Mouse (Mus musculus): Measurements from ENCODE around the gene Lpcat4.

Lpcat4 gene

DNA sequence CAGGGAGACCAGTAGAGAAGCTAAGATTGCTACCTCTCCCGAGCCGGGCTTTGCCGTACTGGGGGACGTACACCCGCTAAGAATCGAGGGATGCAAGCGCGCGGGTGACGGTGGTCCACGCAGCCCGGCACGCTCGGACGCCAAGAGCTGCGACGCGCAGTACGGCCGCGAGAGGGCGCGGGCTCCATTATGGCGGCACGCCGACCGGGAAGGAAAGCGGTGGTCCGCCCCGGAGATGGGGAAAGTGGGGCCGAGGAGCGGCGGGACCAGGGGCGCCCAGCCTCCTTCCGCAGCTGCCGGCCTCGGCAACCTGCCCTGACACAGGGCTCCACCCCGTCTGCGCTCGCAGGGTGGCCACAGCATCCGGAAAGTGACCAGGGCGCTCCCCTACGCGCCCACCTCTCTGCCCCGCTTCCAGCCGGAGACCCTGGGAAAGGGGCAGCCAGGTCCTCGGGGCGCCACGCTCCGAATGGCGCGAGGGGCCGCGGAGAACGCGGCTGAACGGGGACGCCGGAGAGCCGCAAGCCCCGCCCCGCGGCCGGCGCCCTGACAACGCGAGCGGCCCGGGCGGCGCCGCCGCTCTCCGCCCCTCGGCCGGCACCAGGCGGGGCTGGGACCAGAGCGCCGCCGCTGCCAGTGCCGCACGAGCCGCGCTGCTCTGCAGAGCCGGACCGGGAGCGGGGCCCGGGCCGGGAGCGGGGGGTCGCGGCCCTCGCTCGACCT is at the start of gene Lpcat4:
TSS of gene Lpcat4 (plus strand) at position 257 of the 723 bp plus-strand sequence.
- DNase-seq (ENCODE audit: low read depth, low spot score): peak; percentile 85

DNA sequence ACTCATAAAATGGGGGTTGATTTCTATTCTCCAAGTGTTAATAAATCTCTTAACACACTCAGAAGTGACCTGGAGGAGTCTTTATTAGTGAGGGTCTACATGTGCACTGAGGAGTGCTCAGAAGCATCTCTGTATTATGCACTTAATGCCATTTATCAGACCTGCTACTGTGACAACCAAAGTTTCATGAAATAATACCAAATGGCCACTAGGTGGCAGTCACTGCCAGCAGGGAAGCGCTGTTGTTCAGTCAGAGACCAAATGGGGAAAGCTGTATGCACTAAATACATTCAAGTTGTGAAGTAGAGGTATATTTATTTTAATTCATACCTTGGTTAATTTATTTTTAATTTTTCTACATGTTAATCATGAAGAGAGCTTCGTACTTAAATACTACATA is 42.4 kb upstream of the Lpcat4 start:
- peak; percentile 71 for DNase-seq (ENCODE audit: low read depth, low spot score)

- DNase-seq (ENCODE audit: low read depth, low spot score): no peak
Measured at GRCm38 (mm10) chr2:112203056-112203455, 36.2 kb upstream of the Lpcat4 start.

DNA sequence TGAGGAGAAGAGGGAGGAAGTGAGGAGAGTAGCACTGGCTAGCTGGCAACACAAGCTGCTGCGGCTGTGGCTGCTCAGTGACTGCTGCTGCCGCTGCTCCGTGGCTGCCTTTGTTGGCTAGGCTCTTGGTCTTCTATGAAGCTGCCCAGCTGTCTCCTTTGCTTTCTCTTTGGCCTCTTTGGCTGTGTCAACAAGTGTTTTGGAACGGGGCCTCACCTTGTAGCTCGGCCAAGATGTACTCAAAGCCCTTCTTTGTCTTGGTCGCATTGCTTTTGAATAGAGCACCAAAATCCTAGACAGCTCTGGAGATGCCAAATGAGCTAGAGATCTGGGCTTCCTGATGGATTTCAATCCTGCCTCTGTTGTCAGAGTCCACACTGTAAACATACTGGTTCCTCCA is 29.1 kb upstream of the Lpcat4 start:
- no peak for DNase-seq (ENCODE audit: low read depth, low spot score)

DNA sequence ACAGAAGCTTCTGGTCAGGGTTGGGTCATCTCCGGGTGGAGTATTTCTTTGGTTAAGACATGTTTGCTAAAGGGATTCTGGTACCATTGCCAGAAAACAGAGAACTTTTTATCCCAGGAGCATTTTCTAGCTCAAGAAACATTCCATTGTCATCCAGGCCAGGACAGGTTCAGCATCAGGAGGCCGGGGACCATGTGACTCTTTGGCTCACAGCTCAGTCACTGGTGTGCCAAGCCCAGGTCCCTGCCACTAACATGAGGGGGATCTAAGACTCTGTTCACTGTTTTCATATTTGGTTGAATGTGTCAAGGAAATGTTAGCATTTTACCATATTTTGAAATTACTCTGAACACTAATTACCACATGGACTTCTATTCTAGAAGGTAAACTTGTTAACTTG is 28.6 kb upstream of the Lpcat4 start:
- no peak for DNase-seq (ENCODE audit: low read depth, low spot score)

- DNase-seq (ENCODE audit: low read depth, low spot score): peak; percentile 42
Measured at GRCm38 (mm10) chr2:112215977-112216376, 23.3 kb upstream of the Lpcat4 start.

DNA sequence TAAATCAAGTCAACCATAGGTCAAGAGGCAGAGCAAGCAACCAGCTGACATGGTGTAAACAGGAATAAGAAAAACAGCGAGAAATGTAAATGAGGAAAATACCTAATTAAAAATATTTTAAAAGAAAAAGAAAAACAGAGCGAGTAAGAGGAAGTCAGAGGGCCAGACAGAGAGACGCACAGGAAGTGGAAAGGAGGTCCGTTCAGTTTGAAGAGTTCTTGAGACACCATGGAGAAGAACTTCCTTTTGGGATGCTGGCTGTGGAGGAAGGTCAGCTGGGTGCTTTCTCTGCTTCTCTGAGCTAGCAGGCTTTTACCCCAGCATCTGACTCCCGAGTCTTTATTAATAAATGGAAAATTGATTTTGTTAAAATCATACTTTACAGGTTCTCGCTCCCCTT is 21.7 kb upstream of the Lpcat4 start:
- no peak for DNase-seq (ENCODE audit: low read depth, low spot score)

DNA sequence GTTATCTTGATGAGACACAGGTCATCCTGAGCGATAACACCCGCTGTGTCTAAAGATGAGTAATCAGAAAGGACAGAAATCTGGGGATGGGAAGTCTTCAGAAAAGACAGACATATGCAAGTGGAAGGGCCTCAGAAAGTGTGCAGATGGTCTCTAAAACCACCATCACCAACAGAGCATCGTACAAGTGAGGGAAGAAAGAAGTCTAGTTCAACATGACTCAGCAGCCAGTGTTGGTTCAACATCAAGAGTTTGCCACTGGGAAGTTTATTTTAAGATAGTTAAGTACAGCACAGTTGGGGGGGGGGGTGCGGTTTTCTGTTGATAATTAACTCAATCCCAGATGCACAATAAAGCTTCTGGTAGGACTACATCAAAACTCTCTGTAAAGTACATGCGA is 18.4 kb upstream of the Lpcat4 start:
- no peak for DNase-seq (ENCODE audit: low read depth, low spot score)

DNA sequence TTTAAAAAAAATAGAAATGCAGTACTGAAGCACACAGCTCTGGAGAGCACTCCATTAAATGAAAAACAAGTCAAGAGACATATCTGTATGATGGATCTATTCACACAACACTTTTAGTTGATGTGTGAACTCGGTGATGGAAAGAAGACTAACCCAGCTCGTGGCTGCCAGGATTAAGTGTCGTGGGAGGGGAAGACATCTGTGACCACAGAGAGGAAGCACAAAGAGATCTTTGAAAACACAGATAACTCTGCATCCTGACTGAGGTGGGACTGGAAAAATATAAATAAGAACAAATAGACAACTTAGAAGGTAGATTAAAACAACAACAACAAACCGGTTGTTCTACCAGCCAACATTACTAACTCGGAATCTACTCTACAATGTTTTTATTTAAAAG is 16.7 kb upstream of the Lpcat4 start:
- peak; percentile 61 for DNase-seq (ENCODE audit: low read depth, low spot score)

GRCm38 (mm10) chr2:112224356-112224755 is 14.9 kb upstream of the Lpcat4 start:
- no peak for DNase-seq (ENCODE audit: low read depth, low spot score)

DNA sequence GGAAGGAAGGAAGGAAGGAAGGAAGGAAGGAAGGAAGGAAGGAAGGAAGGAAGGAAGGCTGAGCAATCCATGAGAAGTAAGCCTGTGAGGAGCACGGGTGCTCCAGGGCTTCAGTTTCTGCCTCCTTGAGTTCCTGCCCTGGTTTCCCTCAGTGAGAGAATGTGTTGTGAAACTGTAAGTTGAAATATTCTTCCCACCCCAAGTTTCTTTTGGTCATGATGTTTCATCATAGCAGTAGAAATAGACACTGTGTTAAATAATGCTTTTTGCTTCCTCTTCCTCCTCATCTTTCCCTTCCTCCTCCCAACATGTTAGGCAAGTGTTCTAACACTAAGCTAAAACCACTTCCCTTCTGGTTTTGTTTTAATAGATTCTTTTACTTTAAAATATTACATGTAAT is 6.6 kb upstream of the Lpcat4 start:
- DNase-seq (ENCODE audit: low read depth, low spot score): no peak

- no peak for DNase-seq (ENCODE audit: low read depth, low spot score)
Measured at GRCm38 (mm10) chr2:112236620-112237019, 2.6 kb upstream of the Lpcat4 start.

GRCm38 (mm10) chr2:112238006-112238405 is 1.3 kb upstream of the Lpcat4 start:
- DNase-seq (ENCODE audit: low read depth, low spot score): no peak

GRCm38 (mm10) chr2:112239935-112240721 is 860 bp downstream of the Lpcat4 start:
- DNase-seq (ENCODE audit: low read depth, low spot score): peak; percentile 70

GRCm38 (mm10) chr2:112241787-112242186 is 2.5 kb downstream of the Lpcat4 start:
- DNase-seq (ENCODE audit: low read depth, low spot score): no peak

DNA sequence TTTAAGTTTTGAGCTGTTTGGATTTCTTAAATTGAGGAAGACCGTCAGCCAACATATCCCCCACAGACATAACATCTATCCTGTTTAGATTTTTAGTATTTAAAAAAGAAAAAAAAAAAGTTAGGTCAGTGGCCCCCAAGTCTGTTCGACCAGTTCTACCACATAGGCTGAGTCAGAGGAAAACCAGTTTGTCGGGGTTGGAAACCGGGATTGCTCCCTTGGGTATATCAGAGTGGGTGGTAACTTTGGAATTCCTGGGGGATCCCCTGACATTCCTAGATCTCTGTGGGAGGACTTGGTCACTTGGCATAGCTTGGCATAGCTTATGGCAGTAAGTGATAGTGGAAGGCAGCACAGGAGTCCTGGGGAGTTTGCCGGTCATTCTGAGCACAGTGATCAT is 6.0 kb downstream of the Lpcat4 start:
- DNase-seq (ENCODE audit: low read depth, low spot score): no peak

GRCm38 (mm10) chr2:112246193-112246592 is 6.9 kb downstream of the Lpcat4 start:
- DNase-seq (ENCODE audit: low read depth, low spot score): no peak

DNA sequence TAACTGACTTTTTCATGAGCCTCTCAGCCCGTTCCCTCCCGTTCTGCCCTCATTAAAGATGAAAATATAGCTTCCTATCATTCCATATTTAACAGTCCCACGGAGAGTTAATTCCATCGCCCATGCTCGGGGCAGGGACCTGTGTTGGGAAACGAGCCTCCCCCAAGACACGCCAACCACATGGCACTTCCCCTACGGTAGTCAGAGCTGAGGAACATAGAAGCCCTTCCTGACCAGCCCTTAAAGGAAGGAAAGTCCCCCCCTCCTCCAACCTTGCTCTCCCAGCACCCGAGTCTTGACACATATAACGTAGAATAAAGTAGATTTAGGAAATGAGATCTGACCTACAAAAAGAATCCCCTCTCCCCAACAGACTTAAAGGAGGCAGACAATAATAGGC is 8.1 kb downstream of the Lpcat4 start:
- DNase-seq (ENCODE audit: low read depth, low spot score): no peak

DNA sequence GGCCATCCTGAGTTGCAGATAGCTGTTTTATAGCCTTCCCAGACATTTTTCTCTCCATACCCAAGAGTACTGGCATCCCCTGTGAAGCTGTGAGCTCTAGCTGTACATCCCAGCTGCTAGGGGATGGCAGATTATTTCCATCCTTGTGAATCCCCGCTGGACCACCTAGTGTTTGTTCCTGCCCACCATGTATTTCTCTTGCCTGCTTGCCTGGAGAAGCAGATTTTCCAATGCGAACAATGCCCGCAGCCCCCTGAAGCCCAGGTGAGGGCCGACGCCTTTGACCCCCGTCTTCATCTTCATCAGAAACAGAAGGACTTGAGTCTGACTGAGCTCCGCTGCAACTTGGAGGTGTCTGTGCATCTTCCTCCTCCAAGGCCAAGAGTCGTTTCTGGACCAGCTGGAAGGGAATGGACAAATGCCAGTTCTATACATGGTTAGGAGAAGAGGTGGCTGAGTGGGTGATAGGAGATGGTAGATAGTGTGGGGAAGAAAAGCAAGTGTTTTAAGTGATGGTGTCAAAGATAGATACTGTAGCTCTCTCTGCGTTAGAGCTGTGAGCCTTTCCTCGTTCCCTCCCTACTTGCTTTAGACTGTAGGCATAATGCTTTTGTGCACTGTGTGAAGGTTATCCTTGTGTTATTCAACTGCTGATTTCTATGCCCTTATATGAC is 10.6 kb downstream of the Lpcat4 start:
- DNase-seq (ENCODE audit: low read depth, low spot score): no peak

DNA sequence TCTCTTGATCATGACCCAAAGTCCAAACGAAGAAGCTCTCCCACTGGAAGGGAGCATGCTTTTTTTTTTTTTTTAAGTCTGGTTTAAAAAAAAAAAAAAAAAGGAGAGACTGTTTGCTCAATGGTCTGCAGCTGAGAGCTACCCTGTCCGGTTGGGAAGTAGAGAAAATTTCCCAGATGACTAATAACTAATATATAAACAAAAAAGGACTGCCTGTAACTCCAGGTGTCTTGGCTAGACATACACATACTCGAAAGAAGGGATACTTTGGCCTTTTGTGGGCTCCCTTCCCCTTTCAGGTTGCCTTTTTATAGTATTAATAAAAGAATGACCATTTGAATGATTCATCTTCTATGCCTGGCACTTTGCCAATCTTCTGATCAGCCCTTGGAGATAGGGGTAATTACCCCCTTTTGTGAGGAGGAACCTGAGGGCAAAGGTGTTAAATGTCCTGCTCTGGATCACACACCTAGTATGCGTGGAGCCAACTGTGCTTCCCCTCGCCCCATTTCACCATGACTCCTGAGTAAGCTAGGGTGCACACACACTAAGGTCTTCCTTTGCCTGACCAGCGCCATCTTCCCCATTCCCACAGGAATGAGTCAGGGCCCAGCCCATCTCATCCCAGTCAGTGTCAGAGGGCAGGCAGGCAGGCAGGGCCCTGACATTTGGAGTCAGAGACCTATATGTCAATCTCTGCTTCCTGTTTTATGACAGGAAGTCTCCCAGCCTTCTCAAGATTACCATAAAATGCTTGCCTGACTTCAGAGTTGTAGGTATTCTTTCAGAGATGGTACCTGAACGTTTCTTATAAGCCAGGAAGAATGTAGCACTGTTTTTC is 15.6 kb downstream of the Lpcat4 start:
- DNase-seq (ENCODE audit: low read depth, low spot score): no peak

GRCm38 (mm10) chr2:112259241-112259962 is 20.1 kb downstream of the Lpcat4 start, which contains the start of gene Nutm1:
Gene Nutm1, minus strand, starts transcription at chr2:112259291.
- peak; percentile 48 for DNase-seq (ENCODE audit: low read depth, low spot score)

Data from CD4-positive helper T cell, adult 2 months (primary cell).